Mouse (Mus musculus) layer of hippocampus, postnatal 25 days (tissue): ENCODE data around the gene Ipo9. TPM values are rescaled to one million over a fixed set of nuclear protein-coding genes. Genes with fewer than 3 reads are reported as not detected.

Experiments
- DNase-seq, 2 experiments: peaks; one replicate each; pipeline ENCODE4 v3.0.0; 2022; ENCODE audit warnings: mixed read lengths in 2 of 2, low spot score in 1 of 2; ENCODE audit errors: extremely low spot score in 1 of 2
- microRNA-seq, 2 experiments: library from miRNA; unstranded; fragments of <30 nt; microRNA quantifications; one replicate each; pipeline ENCODE4 v1.2.0; 2021
- total RNA-seq, 2 experiments: library from RNA; stranded (reverse); gene quantifications; 2 replicates each; pipeline ENCODE4 v1.2.3; 2021

Ipo9 gene
- total RNA-seq, 2 experiments from 2014 or later = 138 to 148 TPM

GRCm38 (mm10) chr1:135373171-135373677 lies 57.1 kb downstream of the Ipo9 start:
- no peak for DNase-seq

GRCm38 (mm10) chr1:135369415-135369814 lies 60.9 kb downstream of the Ipo9 start:
- DNase-seq = no peak

GRCm38 (mm10) chr1:135368982-135369381 lies 61.3 kb downstream of the Ipo9 start:
- DNase-seq = peak in 1 of 2 experiments; percentile 52

- DNase-seq = peak; percentile 81 to 91
These were observed 62.1 kb downstream of the Ipo9 start for GRCm38 (mm10) chr1:135368245-135368644.

- no peak for DNase-seq
These were observed 62.7 kb downstream of the Ipo9 start for GRCm38 (mm10) chr1:135367595-135367994.

- DNase-seq = no peak
These were observed 63.3 kb downstream of the Ipo9 start for GRCm38 (mm10) chr1:135367005-135367404.

- no peak for DNase-seq
These were observed 63.9 kb downstream of the Ipo9 start for GRCm38 (mm10) chr1:135366380-135366779.

GRCm38 (mm10) chr1:135363446-135363845 lies 66.9 kb downstream of the Ipo9 start:
- no peak for DNase-seq

GRCm38 (mm10) chr1:135362115-135362514 lies 68.2 kb downstream of the Ipo9 start:
- DNase-seq = no peak

- DNase-seq = no peak
These were observed 68.8 kb downstream of the Ipo9 start for GRCm38 (mm10) chr1:135361491-135361890.

- DNase-seq = no peak
These were observed 71.2 kb downstream of the Ipo9 start for GRCm38 (mm10) chr1:135359071-135359470.

GRCm38 (mm10) chr1:135351953-135352352 lies 78.3 kb downstream of the Ipo9 start:
- DNase-seq = no peak

GRCm38 (mm10) chr1:135347498-135348169 lies 82.7 kb downstream of the Ipo9 start:
- DNase-seq = no peak

GRCm38 (mm10) chr1:135346891-135347290 lies 83.4 kb downstream of the Ipo9 start:
- DNase-seq = no peak

- DNase-seq = no peak
These were observed 86.3 kb downstream of the Ipo9 start for GRCm38 (mm10) chr1:135344026-135344425.

GRCm38 (mm10) chr1:135341947-135342346 lies 88.4 kb downstream of the Ipo9 start:
- no peak for DNase-seq

Small RNA genes lying within 50 kb of the gene (microRNA-seq; reads per million reads assigned to microRNA genes)
- gene Mir1231 = 7.0 to 9.4 reads per million in 2 experiments

Other genes starting within 250 kb of the Ipo9 start
- gene Elf3, start 171.9 kb downstream of the Ipo9 start, total RNA-seq = not detected
- 10 to 100 TPM; 51.3 to 57.3 TPM for gene Rnpep, start 146.4 kb downstream of the Ipo9 start, total RNA-seq
- gene Timm17a, start 116.7 kb downstream of the Ipo9 start, total RNA-seq = 100 to 1,000 TPM; 151 to 176 TPM
- gene Lmod1, start 105.7 kb downstream of the Ipo9 start, total RNA-seq = under 1 TPM; 0.56 to 0.64 TPM
- 100 to 1,000 TPM; 137 to 140 TPM for gene Shisa4, start 55.3 kb downstream of the Ipo9 start, total RNA-seq
- 10 to 100 TPM; 64.2 to 96.4 TPM for gene Nav1, start 176.8 kb upstream of the Ipo9 start, total RNA-seq